Mouse (Mus musculus) lung, postnatal 0 days (tissue): ENCODE measurements around the gene Oxsm. TPM values are rescaled to one million over a fixed set of nuclear protein-coding genes. Genes with fewer than 3 reads are reported as not detected.

Experiments
- ATAC-seq: fragments of 200-750 bp; cut with Nextera tagmentation; 2 replicates; pipeline ENCODE4 v1.8.0; 2017; ENCODE audit warnings: moderate library complexity
- DNase-seq: peaks from one replicate; pipeline ENCODE4 v3.0.0-alpha.2; 2016; ENCODE audit warnings: low spot score
- H3K27ac ChIP-seq: fragments of 300-500 bp; sonication (generic); 2 replicates; pipeline ENCODE4 v1.5.1; 2014; ENCODE audit warnings: antibody characterized with exemption, mild to moderate bottlenecking, low read length, mixed read lengths
- H3K27me3 ChIP-seq: fragments of 300-500 bp; sonication (generic); replicated peaks from 2 replicates; pipeline ENCODE4 v1.6.1; 2014; ENCODE audit warnings: low read length, mixed read lengths; ENCODE audit not compliant: insufficient read depth
- H3K36me3 ChIP-seq: fragments of 300-500 bp; sonication (generic); 2 replicates; pipeline ENCODE4 v1.6.1; 2014; ENCODE audit warnings: low read length, mixed read lengths; ENCODE audit not compliant: insufficient read depth
- H3K4me1 ChIP-seq: fragments of 300-500 bp; sonication (generic); 2 replicates; pipeline ENCODE4 v1.6.1; 2014; ENCODE audit warnings: antibody characterized with exemption, low read depth, low read length, mixed read lengths; ENCODE audit not compliant: insufficient read depth
- H3K4me2 ChIP-seq: fragments of 300-500 bp; sonication (generic); replicated peaks from 2 replicates; pipeline ENCODE4 v1.6.1; 2014; ENCODE audit warnings: low read depth, mild to moderate bottlenecking, low read length, moderate library complexity, mixed read lengths
- H3K4me3 ChIP-seq: fragments of 300-500 bp; sonication (generic); 2 replicates; pipeline ENCODE4 v1.5.1; 2014; ENCODE audit warnings: low read depth, low read length
- H3K9ac ChIP-seq: fragments of 300-500 bp; sonication (generic); replicated peaks from 2 replicates; pipeline ENCODE4 v1.6.1; 2014; ENCODE audit warnings: low read depth, mild to moderate bottlenecking
- H3K9me3 ChIP-seq: fragments of 300-500 bp; sonication (generic); 2 replicates; pipeline ENCODE4 v1.6.1; 2016; ENCODE audit warnings: low read length, mixed read lengths
- CTCF ChIP-seq: IDR thresholded peaks from 2 replicates; pipeline ENCODE4 v1.5.1; 2016; ENCODE audit warnings: antibody characterized with exemption, mild to moderate bottlenecking
- EP300 ChIP-seq: IDR thresholded peaks from 2 replicates; pipeline ENCODE4 v1.6.1; 2016; ENCODE audit warnings: antibody characterized with exemption, mild to moderate bottlenecking, control low read depth
- WGBS: fragments of 180-500 bp; shearing (Covaris S2); extraction: QIAGEN DNeasy Blood & Tissue Kit; methylation state at CpG from one replicate; pipeline ENCODE4 v1.1.7; 2014; 5-methylcytosine and 5-hydroxymethylcytosine counted together
- polyA plus RNA-seq: library from polyadenylated mRNA; unstranded; fragments of >200 nt; fragmentation: Nextera tagmentation; extraction: Ambion mirVana; gene quantifications from 2 replicates; pipeline ENCODE4 v1.2.1, GENCODE M21; 2015

Oxsm gene
- polyA plus RNA-seq, 1 experiment from 2014 or later: 1.7 TPM

DNA sequence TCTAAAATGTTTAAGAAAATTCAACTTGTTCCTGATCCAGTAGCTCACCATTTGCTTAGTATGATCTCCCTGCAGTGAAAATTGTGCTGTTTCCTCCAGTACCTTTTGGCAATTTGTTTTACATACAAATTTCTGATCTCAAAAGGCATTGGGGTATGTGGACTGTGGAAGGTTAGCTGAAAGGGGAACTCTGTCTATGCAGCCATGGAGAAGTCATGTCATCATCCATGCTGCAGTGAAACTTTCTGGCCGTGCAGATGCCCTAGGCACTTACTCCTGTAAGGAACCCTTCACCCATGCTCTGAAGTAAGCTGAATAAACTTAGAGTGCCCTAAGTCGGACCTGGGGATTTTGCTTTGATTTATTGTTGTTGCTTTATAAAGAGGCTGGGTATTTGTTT is 5.2 kb downstream of the Oxsm start:
- no peak for DNase-seq
- H3K4me2 ChIP-seq: peak overlapping the region; percentile 65; the same call in 1 of the 2 replicates
- 37% methylated on average over 2 of the region's 2 CpGs for WGBS

GRCm38 (mm10) chr14:16243603-16244209 is 5.9 kb downstream of the Oxsm start:
- Histone ChIP-seq H3K4me1 (peaks cover 11% of the 10 kb centered on the region; the same call in 1 of the 2 replicates), H3K36me3 (no peaks in the 10 kb centered on the region), H3K27me3 (no peaks in the 10 kb centered on the region), H3K9me3 (no peaks in the 10 kb centered on the region), H3K4me3 (peak overlapping the region; percentile 53), H3K4me2 (peak overlapping the region; percentile 65), H3K27ac (peak overlapping the region; percentile 95), H3K9ac (peak overlapping the region; percentile 51)
- 6% methylated on average over 10 of the region's 10 CpGs for WGBS
- peak; percentile 94 for TF ChIP-seq EP300
- no peak for TF ChIP-seq CTCF
- ATAC-seq: peak; percentile 56
- DNase-seq: peak; percentile 92

More for the DNA sequence above, 5.2 kb downstream of the Oxsm start:
- no peak overlapping the region for H3K4me3 ChIP-seq
- no peak for ATAC-seq
- no peaks in the 10 kb centered on the region for H3K27me3 ChIP-seq
- H3K36me3 ChIP-seq: no peaks in the 10 kb centered on the region
- no peak overlapping the region for H3K9ac ChIP-seq
- H3K9me3 ChIP-seq: no peaks in the 10 kb centered on the region
- H3K4me1 ChIP-seq: peaks cover 11% of the 10 kb centered on the region; the same call in 1 of the 2 replicates
- TF ChIP-seq CTCF: no peak
- TF ChIP-seq EP300: no peak
- H3K27ac ChIP-seq: peak overlapping the region; percentile 95

- DNase-seq (peak; percentile 95), ATAC-seq (peak; percentile 93)
- Histone ChIP-seq H3K4me2 (peak overlapping the region; percentile 65), H3K9me3 (no peaks in the 10 kb centered on the region), H3K4me3 (peak overlapping the region; percentile 53), H3K9ac (peak overlapping the region; percentile 51), H3K4me1 (peaks cover 11% of the 10 kb centered on the region; the same call in 1 of the 2 replicates), H3K36me3 (no peaks in the 10 kb centered on the region), H3K27me3 (no peaks in the 10 kb centered on the region), H3K27ac (peak overlapping the region; percentile 95)
- 2% methylated on average over 34 of the region's 34 CpGs for WGBS
- peak; percentile 52 for TF ChIP-seq CTCF
- TF ChIP-seq EP300: peak; percentile 13; the same call in 1 of the 2 replicates
These were observed 6.5 kb downstream of the Oxsm start for GRCm38 (mm10) chr14:16242947-16243602.

GRCm38 (mm10) chr14:16242193-16242815 is 7.3 kb downstream of the Oxsm start:
- H3K27me3 ChIP-seq: no peaks in the 10 kb centered on the region
- H3K9ac ChIP-seq: no peak overlapping the region
- TF ChIP-seq EP300: no peak
- TF ChIP-seq CTCF: no peak
- DNase-seq (no peak), ATAC-seq (no peak)
- 93% methylated on average over 10 of the region's 10 CpGs for WGBS
- peaks cover 9% of the 10 kb centered on the region; the same call in 1 of the 2 replicates for H3K4me1 ChIP-seq
- H3K36me3 ChIP-seq: no peaks in the 10 kb centered on the region
- peak overlapping the region; percentile 65; the same call in 1 of the 2 replicates for H3K4me2 ChIP-seq
- no peak overlapping the region for H3K4me3 ChIP-seq
- H3K9me3 ChIP-seq: no peaks in the 10 kb centered on the region
- no peak overlapping the region for H3K27ac ChIP-seq

DNA sequence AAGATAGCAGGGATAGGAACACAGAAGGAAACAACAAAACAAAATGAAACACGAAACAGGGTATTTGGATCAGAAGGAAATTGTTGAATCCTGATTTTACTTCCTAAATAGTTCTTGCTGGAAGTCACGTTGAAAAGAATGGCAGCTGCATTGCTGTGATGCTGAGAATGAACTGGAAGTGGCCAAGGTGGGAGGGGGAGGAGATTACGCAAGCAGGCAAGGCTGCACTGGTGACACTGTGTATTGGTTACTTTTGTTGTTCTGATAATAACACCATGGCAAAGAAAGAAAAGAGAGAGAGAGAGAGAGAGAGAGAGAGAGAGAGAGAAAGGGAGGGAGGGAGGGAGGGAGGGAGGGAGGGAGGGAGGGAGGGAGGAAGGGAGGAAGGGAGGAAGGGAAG is 13.1 kb downstream of the Oxsm start:
- TF ChIP-seq CTCF (no peak), EP300 (no peak)
- H3K9me3 ChIP-seq: no peaks in the 10 kb centered on the region
- no peak for DNase-seq
- H3K4me3 ChIP-seq: no peak overlapping the region
- ATAC-seq: no peak
- H3K9ac ChIP-seq: no peak overlapping the region
- H3K27ac ChIP-seq: no peak overlapping the region
- no peaks in the 10 kb centered on the region for H3K36me3 ChIP-seq
- 56% methylated on average over 3 of the region's 3 CpGs for WGBS
- no peaks in the 10 kb centered on the region for H3K4me1 ChIP-seq
- no peaks in the 10 kb centered on the region for H3K27me3 ChIP-seq
- no peak overlapping the region for H3K4me2 ChIP-seq

DNA sequence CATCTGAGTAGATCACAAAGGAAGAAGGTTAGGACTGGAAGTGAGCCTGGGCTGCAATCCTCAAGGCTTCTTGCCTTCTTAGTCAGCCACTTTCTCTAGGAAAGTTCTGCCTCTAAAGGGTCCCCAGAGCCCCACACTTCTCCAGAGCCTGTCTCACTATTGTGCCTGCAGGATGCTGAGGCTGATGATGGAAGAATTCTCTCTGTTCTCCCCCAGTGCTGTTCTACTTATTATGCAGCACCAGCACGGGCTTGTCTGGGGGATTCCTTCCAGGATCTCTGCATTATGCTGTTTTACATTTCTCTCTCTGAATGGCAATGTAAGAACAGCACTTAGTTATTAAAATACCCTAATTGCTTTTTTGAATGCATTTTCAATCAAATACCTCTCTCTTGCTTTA is 16.1 kb downstream of the Oxsm start:
- WGBS: 35% methylated on average over 1 of the region's 1 CpGs
- Histone ChIP-seq H3K27ac (no peak overlapping the region), H3K4me2 (no peak overlapping the region), H3K36me3 (no peaks in the 10 kb centered on the region), H3K9me3 (no peaks in the 10 kb centered on the region), H3K4me1 (no peaks in the 10 kb centered on the region), H3K9ac (no peak overlapping the region), H3K4me3 (no peak overlapping the region), H3K27me3 (no peaks in the 10 kb centered on the region)
- no peak for TF ChIP-seq CTCF
- TF ChIP-seq EP300: no peak
- ATAC-seq: no peak
- no peak for DNase-seq
